17 mouse cellular contexts compared by ENCODE assay signal in genomic region chr8:66785996-66786395, GRCm38 (mm10).
DNase-seq lines count a peak whose midpoint lies in the region; TF ChIP-seq lines count a peak whose summit lies in the region.
"Had no signal": no experiment of that assay in that cellular context is flagged by ENCODE, and none has a peak within 500 bp of the region (broad histone marks: within the 10 kb centered on the region; RNA-seq: fewer than 3 reads in every experiment).

No protein-coding gene starts in this region.

- peak; percentile 68 for DNase-seq in layer of hippocampus, adult 11-12 months (ENCODE audit: low spot score)
- no peak for DNase-seq in layer of hippocampus, postnatal 25 days (ENCODE audit: extremely low spot score in 1 of 2, low spot score in 1 of 2)
- DNase-seq in brain, adult 2 months (ENCODE audit: low read depth, low spot score) = peak; percentile 63
- DNase-seq in layer of hippocampus, adult 2 months (ENCODE audit: low spot score in 2 of 2) = peak; percentile 56 to 67
- peak; percentile 40 to 57 for DNase-seq in layer of hippocampus, postnatal 36 days
- DNase-seq in lung, postnatal 14 days = no peak
- DNase-seq in right cerebral cortex, postnatal 25 days = no peak
- DNase-seq: adrenal gland, adult 8-10 months; cerebellum, adult 9-10 months; kidney, adult 2 months; kidney, postnatal 10 days; thymus, postnatal 14 days had no signal

- no peak for TF ChIP-seq CTCF in layer of hippocampus, adult 2 months (conservative IDR thresholded peaks at IDR 0.05)

- peak overlapping the region; percentile 72 for H3K27ac ChIP-seq in layer of hippocampus, adult 2 months
- H3K27ac ChIP-seq: hindbrain, embryonic 15.5 days; macrophage; midbrain, embryonic 15.5 days; neural tube, embryonic 13.5 days had no signal

- no peak overlapping the region for H3K4me3 ChIP-seq in layer of hippocampus, adult 2 months
- H3K4me3 ChIP-seq: hindbrain, embryonic 15.5 days; midbrain, embryonic 15.5 days; myocyte; neural tube, embryonic 13.5 days had no signal

Comparison
In these comparisons a context has a peak if more than half of its experiments do, and no peak if none do; other contexts are left out.
1. DNase-seq: peak in layer of hippocampus, adult 11-12 months (single experiment), brain, adult 2 months (single experiment), layer of hippocampus, adult 2 months (2 of 2) and layer of hippocampus, postnatal 36 days (2 of 2); none in layer of hippocampus, postnatal 25 days (0 of 2), lung, postnatal 14 days (single experiment) and right cerebral cortex, postnatal 25 days (single experiment).